Mouse (Mus musculus): ENCODE measurements at regions not wholly inside any gene's neighbourhood (a gene's known extent, or its start where the extent isn't known, plus 50 kb on each side); places are given as distances from the start of the nearest gene placed in this dataset.

DNA sequence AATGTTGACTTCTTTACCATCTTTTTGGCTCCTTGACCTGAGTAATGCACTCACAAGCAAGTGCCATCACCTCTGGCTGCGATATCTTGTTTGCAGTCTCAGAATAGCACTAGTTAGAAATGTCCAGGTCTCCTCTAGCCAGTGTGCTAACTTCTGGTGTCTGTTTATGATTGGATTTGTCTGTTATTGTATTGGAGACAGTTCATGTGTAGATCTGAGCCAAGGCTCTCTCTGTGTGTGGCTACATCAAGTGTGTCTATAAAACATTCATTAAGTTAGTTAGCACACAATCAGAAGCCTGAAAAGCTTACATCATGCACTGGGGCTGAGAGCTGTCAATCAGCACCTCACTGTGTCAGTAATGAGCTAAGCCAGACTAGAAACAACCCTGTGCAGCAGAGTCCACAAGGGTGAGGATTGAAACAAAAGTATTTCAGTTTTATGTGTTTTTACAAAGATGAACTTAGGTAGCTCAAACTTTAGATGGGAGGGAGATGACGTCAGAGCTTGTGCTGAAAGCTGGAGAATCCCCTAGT is 214.5 kb downstream of the Fam76b start:
- no peak for TF ChIP-seq EP300 (IDR thresholded peaks at IDR 0.05; ENCODE audit: insufficient read depth, low read depth, low read length)
- TF ChIP-seq CTCF (IDR thresholded peaks at IDR 0.05) = peak; percentile 28; the same call in 1 of the 2 replicates
- TF ChIP-seq POLR2A (IDR thresholded peaks at IDR 0.05; ENCODE audit: insufficient read depth, low read depth, low read length) = no peak

Measured in heart, adult 2 months (tissue).